Mouse (Mus musculus) hindbrain, embryonic 13.5 days (tissue): Measurements from ENCODE around the gene Ror1. TPM values are rescaled to one million over a fixed set of nuclear protein-coding genes. Genes with fewer than 3 reads are reported as not detected.

ENCODE experiments used
- ATAC-seq: fragments of 200-750 bp; cut with Nextera tagmentation; 2 replicates; pipeline ENCODE4 v1.8.0; 2017; ENCODE audit warnings: moderate TSS enrichment; ENCODE audit not compliant: low FRiP score
- H3K27ac ChIP-seq: fragments of 300-500 bp; sonication (generic); 2 replicates; pipeline ENCODE4 v1.5.1; 2015; ENCODE audit warnings: inconsistent platforms, mild to moderate bottlenecking, moderate library complexity
- H3K27me3 ChIP-seq: fragments of 300-500 bp; sonication (generic); 2 replicates; pipeline ENCODE4 v1.6.1; 2015; ENCODE audit warnings: mild to moderate bottlenecking, inconsistent platforms
- H3K36me3 ChIP-seq: fragments of 300-500 bp; sonication (generic); 2 replicates; pipeline ENCODE4 v1.6.1; 2015; ENCODE audit warnings: mild to moderate bottlenecking, inconsistent platforms
- H3K4me1 ChIP-seq: fragments of 300-500 bp; sonication (generic); replicated peaks from 2 replicates; pipeline ENCODE4 v1.6.1; 2015; ENCODE audit warnings: inconsistent platforms
- H3K4me2 ChIP-seq: fragments of 300-500 bp; sonication (generic); 2 replicates; pipeline ENCODE4 v1.6.1; 2015; ENCODE audit warnings: inconsistent platforms, mild to moderate bottlenecking, moderate library complexity
- H3K4me3 ChIP-seq: fragments of 300-500 bp; sonication (generic); 2 replicates; pipeline ENCODE4 v1.5.1; 2015; ENCODE audit warnings: mild to moderate bottlenecking, inconsistent platforms
- H3K9ac ChIP-seq: fragments of 300-500 bp; sonication (generic); 2 replicates; pipeline ENCODE4 v1.6.1; 2015; ENCODE audit warnings: mild to moderate bottlenecking, inconsistent platforms
- H3K9me3 ChIP-seq: fragments of 300-500 bp; sonication (generic); 2 replicates; pipeline ENCODE4 v1.6.1; 2016; ENCODE audit warnings: inconsistent platforms
- WGBS: fragments of 180-500 bp; shearing (Covaris S2); methylation state at CpG from one replicate; pipeline ENCODE4 v1.1.7; 2015; 5-methylcytosine and 5-hydroxymethylcytosine counted together
- polyA plus RNA-seq: library from polyadenylated mRNA; unstranded; fragments of >200 nt; fragmentation: Nextera tagmentation; extraction: Ambion mirVana; gene quantifications from 2 replicates; pipeline ENCODE4 v1.2.1, GENCODE M21; 2015

The Ror1 gene
- polyA plus RNA-seq, 1 experiment from 2014 or later = 1.9 TPM

DNA sequence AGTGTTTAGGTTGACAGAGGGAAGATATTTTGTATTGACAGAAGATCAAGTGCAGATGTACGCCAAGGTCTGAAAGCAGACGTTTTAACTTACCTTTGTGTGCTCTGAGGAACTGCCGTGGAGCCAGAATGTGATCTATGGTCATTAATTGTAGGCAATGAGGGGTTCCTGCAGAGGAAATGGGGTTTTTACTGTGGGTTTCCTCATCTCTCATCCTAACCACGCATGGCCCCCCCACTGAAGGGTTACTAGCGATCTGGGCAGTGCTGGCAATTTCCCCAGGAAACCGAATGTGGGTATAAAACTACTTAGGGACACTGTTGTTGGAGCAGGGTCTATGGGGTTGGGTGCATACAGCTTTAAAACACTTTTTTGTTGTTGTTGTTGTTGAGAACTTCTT, 25.5 kb upstream of the Ror1 start:
- no peak overlapping the region for H3K4me3 ChIP-seq
- no peak overlapping the region for H3K27ac ChIP-seq
- ATAC-seq = no peak
- no peaks in the 10 kb centered on the region for H3K4me1 ChIP-seq
- H3K27me3 ChIP-seq = no peaks in the 10 kb centered on the region
- H3K9ac ChIP-seq = no peak overlapping the region
- no peaks in the 10 kb centered on the region for H3K9me3 ChIP-seq
- WGBS = 80% methylated on average over 6 of the region's 6 CpGs
- H3K4me2 ChIP-seq = no peak overlapping the region
- H3K36me3 ChIP-seq = no peaks in the 10 kb centered on the region

DNA sequence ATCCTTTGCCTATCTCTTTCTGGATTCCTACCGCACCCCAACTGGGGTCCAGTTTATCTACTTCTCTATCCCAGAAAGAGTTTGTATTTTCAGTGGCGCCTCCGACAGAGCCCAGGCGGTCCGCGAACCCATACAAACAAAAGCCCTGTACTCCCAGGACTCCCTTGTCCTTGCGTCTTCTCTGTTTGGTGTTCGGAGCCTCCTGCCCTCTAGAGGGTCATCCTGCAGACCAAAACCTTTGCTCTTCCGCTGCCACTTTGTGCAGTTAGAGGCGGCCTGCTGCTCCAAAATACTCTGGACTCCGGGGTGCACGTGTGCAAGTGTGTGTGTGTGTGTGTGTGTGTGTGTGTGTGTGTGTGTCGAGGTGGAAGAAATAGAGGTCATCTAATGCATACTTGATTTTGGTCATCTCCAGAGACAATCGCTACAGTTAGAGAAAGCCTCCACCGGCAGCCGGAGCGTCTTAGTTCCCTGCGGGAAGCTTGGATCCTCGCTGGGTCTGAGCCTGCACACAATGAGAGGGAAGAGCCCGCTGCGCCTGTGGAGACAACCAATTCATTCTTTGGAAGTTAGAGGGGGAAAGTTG, 1.1 kb downstream of the Ror1 start:
- Histone ChIP-seq H3K36me3 (no peaks in the 10 kb centered on the region), H3K4me3 (peak overlapping the region; percentile 54), H3K4me1 (peaks cover 18% of the 10 kb centered on the region), H3K4me2 (peak overlapping the region; percentile 91), H3K9me3 (no peaks in the 10 kb centered on the region), H3K27ac (no peak overlapping the region), H3K9ac (peak overlapping the region; percentile 75), H3K27me3 (peaks cover 29% of the 10 kb centered on the region)
- WGBS = 0% methylated on average over 21 of the region's 21 CpGs
- no peak for ATAC-seq

DNA sequence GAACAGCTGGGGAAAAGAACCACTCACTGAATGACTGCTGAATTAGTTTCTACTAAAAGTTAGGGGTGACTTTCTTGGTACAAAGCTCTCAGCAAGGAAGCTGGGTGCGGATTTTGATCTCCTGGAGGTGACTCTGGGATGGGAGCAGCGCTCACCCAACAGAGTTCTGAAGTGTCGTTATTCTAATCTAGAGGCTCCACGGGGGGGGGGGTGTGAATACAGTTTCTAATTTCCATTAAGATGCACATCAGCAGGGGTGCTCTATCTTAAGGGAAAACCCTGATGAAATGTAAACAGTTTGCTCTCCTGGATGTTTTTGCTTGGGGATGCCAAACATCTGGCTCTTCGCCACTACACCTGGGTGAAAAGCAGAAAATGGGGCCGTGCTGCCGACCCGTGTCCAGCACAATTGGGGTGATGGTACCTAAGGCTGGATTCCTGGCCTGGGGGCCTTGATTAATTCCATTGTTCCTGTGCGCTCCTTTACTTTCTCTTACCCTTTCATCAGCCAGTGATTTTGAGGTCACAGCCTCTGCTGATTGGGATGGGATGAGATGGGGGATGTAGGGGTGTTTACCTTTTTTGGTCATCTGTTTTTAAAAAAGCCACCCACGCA, 1.9 kb downstream of the Ror1 start:
- 12% methylated on average over 10 of the region's 10 CpGs for WGBS
- peak overlapping the region; percentile 91 for H3K4me2 ChIP-seq
- H3K9me3 ChIP-seq = no peaks in the 10 kb centered on the region

DNA sequence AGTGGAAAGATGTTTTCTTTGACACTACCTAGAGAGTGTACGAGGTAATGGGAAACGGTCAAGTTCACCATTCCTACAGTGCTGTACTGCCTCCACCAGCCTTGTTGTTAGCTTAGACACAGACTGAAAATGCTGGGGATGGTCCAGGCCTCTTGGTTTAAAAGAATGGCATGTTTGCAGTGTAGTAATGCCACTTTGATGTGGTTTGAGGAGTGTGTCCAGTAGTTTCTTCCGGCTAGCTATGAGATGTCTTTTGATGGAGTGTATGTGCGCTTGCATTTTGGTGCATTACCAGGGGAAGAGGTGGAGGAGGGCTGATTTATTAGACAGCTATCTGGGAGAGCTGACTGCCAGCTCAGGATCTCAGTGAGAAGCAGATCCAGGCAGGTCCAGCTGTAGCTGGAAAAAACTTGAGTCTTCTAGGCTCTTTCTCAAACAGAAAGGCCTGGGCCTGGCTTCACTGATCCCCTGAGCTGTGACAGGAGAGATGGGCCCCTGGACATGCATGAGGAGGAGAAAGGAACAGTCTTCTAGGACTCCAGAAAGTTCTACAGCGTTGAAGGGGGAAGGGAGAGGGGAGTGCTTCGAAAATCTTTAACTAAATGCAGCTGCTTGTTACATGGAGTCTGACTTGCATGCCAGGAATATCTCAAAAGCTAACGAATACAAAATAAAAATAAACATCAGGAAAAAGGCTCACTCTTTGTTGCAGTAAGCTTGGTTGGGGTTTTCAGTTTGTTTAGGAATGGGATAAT, 5.7 kb downstream of the Ror1 start:
- no peak for ATAC-seq
- Histone ChIP-seq H3K9ac (no peak overlapping the region), H3K27me3 (peaks cover 23% of the 10 kb centered on the region), H3K4me2 (no peak overlapping the region), H3K36me3 (no peaks in the 10 kb centered on the region), H3K9me3 (no peaks in the 10 kb centered on the region), H3K4me1 (peaks cover 18% of the 10 kb centered on the region), H3K4me3 (no peak overlapping the region), H3K27ac (no peak overlapping the region)
- 79% methylated on average over 7 of the region's 7 CpGs for WGBS

More for the DNA sequence above, 1.9 kb downstream of the Ror1 start:
- Histone ChIP-seq H3K36me3 (no peaks in the 10 kb centered on the region), H3K27me3 (peaks cover 29% of the 10 kb centered on the region), H3K9ac (no peak overlapping the region), H3K27ac (no peak overlapping the region), H3K4me1 (peaks cover 18% of the 10 kb centered on the region), H3K4me3 (peak overlapping the region; percentile 54)
- no peak for ATAC-seq

DNA sequence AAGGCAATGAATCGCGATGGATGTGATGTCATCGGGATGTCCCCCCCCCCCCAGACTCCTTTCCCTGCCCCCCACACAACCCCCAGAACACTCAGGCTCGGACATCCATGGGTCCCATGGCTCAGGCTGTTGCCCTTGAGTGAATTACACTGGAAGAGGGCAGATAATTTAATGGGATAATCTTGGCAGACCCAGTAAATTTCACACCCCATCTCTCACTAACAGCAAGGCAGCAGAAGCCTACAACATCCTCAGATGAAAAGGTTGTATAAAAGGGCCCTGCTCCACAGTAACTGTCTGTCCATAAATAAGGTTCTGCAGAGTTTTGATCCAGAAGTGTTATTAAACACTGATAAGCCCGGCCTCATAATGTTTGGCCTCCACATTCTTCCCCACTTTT, 6.3 kb downstream of the Ror1 start:
- Histone ChIP-seq H3K4me3 (no peak overlapping the region), H3K9me3 (no peaks in the 10 kb centered on the region), H3K4me1 (peaks cover 12% of the 10 kb centered on the region), H3K4me2 (no peak overlapping the region), H3K27me3 (peaks cover 20% of the 10 kb centered on the region), H3K27ac (no peak overlapping the region), H3K36me3 (no peaks in the 10 kb centered on the region), H3K9ac (no peak overlapping the region)
- 80% methylated on average over 5 of the region's 5 CpGs for WGBS
- ATAC-seq = no peak

DNA sequence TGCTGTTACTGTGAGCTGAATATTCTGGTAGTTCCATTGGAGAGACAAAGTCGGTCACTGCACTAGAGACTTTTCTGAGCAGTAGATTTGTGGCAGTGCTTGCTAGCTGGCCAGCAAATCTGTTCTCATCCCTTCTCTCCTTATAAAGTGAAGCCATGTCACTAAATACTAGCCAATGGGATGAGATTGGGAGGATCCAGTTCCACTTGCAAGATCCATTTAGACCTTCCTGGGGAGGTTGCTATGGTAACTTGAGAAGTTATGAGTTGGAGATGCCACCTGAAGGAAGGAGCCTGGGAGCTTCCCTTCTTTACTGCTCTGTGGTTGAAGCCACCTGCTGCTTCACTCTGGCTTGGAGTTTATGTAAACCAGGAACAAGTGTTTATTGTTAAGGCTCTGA, 8.7 kb downstream of the Ror1 start:
- 81% methylated on average over 1 of the region's 1 CpGs for WGBS

DNA sequence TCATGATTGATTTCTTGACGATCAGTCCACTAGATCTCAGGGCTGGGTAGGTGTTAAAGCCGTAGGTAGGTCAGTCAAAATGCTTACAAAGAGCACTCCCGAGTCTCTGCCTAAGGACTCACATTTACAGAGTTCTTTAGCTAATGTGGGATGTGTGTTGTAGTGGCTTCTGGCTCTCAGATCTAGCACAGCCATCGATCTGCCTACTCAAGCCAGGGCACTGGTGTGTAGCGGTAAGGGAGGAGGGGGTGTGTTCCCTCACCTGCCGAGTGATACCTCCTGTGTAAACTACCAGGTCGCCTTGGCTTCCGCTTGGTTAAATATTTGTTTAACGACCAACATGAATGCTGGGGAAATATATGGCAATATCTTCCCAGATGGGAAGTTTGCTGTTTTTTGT, 12.0 kb downstream of the Ror1 start:
- 89% methylated on average over 9 of the region's 9 CpGs for WGBS
- no peak overlapping the region for H3K9ac ChIP-seq
- H3K4me2 ChIP-seq = no peak overlapping the region
- ATAC-seq = no peak
- H3K36me3 ChIP-seq = no peaks in the 10 kb centered on the region
- H3K27ac ChIP-seq = no peak overlapping the region
- H3K4me1 ChIP-seq = no peaks in the 10 kb centered on the region
- no peaks in the 10 kb centered on the region for H3K27me3 ChIP-seq
- no peak overlapping the region for H3K4me3 ChIP-seq
- H3K9me3 ChIP-seq = no peaks in the 10 kb centered on the region

More for the DNA sequence above, 8.7 kb downstream of the Ror1 start:
- H3K4me2 ChIP-seq = no peak overlapping the region
- ATAC-seq = no peak
- H3K9ac ChIP-seq = no peak overlapping the region
- no peak overlapping the region for H3K27ac ChIP-seq
- H3K36me3 ChIP-seq = no peaks in the 10 kb centered on the region
- H3K27me3 ChIP-seq = no peaks in the 10 kb centered on the region
- no peak overlapping the region for H3K4me3 ChIP-seq
- no peaks in the 10 kb centered on the region for H3K9me3 ChIP-seq
- no peaks in the 10 kb centered on the region for H3K4me1 ChIP-seq

DNA sequence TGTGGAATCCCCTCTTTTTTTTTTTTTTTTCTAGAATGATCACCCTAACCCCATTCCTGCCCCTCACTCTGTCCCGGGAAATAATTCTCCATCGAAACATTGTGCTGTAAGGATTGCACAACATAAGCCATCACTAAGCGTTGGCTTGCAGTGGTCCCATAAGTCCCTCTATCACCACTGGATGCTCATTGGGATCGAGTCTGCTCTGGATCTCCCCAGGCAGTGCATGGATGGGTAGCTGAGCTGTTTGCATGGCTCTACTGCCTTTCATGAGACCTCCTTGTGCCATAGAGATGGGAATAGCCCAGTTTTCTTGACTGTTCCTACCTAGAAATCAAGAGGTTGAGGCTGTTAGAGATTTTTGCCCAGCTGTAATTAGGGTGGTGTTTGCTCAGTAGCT, 13.0 kb downstream of the Ror1 start:
- WGBS = 96% methylated on average over 4 of the region's 4 CpGs

DNA sequence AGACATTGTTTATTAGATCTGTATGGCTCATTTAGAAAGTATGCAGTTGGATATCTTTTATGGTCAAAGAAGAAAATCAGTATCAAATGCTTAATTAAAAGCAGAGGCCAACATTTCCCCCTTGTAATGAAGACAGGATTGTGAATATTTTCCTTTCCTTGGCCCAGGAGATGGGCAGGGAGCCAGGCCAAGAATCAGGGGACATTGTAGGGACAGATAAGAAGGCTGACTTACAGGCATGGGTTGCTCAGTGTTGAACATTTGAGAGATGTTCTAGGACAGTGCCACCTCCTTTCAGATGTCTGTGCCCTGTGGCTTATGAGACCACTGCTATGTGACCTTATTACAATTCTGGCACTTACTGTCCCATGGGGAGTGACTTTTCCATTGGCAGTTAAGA, 18.6 kb downstream of the Ror1 start:
- Histone ChIP-seq H3K27ac (no peak overlapping the region), H3K4me3 (no peak overlapping the region), H3K36me3 (no peaks in the 10 kb centered on the region), H3K4me1 (no peaks in the 10 kb centered on the region), H3K4me2 (no peak overlapping the region), H3K9me3 (no peaks in the 10 kb centered on the region), H3K9ac (no peak overlapping the region), H3K27me3 (no peaks in the 10 kb centered on the region)
- no peak for ATAC-seq

More for the DNA sequence above, 13.0 kb downstream of the Ror1 start:
- H3K9me3 ChIP-seq = no peaks in the 10 kb centered on the region
- H3K27me3 ChIP-seq = no peaks in the 10 kb centered on the region
- no peak overlapping the region for H3K9ac ChIP-seq
- no peaks in the 10 kb centered on the region for H3K36me3 ChIP-seq
- no peak overlapping the region for H3K4me2 ChIP-seq
- H3K27ac ChIP-seq = no peak overlapping the region
- ATAC-seq = no peak
- H3K4me1 ChIP-seq = no peaks in the 10 kb centered on the region
- no peak overlapping the region for H3K4me3 ChIP-seq

DNA sequence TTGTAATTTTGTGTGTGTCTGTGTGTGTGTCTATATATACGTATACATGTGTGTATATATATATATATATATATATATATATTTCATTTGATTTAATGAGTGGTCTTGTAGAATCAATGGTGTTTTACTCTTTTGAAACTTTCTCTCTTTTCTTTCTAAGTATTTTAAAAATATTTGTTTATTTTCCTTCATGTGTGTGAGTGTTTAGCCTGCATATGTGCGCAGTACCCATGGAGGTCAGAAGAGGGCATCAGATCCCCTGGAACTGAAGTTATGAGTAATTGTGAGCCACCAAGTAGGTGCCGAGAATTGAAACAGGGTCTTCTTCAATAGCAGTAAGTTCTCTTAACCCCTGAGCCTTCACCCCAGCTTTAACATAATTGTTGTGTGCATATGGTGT, 20.8 kb downstream of the Ror1 start:
- H3K4me1 ChIP-seq = no peaks in the 10 kb centered on the region

DNA sequence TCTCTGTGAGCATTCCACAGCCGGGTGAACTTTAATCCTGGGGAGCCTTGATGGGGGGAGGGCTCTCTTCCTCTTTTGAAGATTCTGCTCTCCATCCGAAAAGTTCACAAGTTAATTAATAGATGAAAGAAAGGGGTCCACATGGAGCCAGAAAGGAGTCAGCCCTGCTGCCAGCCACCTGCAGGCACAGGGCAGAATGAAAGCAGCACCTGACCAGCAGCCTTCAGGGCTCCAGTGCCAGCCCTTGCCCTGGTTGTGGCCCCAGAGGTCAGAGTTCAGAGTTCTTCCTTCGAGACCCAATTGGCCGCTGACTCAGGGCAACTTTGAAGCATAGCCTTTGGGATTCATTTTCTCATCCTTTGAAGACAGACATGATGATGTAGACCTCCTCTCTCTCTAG, 23.1 kb downstream of the Ror1 start:
- WGBS = 35% methylated on average over 4 of the region's 4 CpGs

More for the DNA sequence above, 20.8 kb downstream of the Ror1 start:
- no peak overlapping the region for H3K4me3 ChIP-seq
- no peak for ATAC-seq
- no peaks in the 10 kb centered on the region for H3K27me3 ChIP-seq
- H3K4me2 ChIP-seq = no peak overlapping the region
- H3K9ac ChIP-seq = no peak overlapping the region
- no peaks in the 10 kb centered on the region for H3K9me3 ChIP-seq
- no peaks in the 10 kb centered on the region for H3K36me3 ChIP-seq
- 95% methylated on average over 3 of the region's 3 CpGs for WGBS
- H3K27ac ChIP-seq = no peak overlapping the region

DNA sequence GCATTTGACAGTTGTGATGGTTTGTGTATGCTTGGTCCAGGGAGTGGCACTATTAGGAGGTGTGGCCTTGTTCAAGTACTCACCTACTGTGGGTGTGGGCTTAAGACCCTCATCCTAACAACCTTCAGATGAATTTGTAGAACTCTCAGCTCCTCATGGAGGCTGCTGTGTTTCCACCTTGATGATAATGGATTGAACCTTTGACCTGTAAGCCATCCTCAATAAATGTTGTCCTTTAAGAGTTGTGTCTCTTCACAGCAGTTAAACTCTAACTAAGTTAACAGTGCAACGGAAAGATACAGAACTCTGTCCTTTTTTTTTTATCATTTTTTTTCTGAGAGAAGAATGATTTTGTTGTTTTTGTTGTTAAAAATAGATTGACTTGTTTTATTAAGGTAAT, 23.8 kb downstream of the Ror1 start:
- 92% methylated on average over 1 of the region's 1 CpGs for WGBS
- H3K27me3 ChIP-seq = no peaks in the 10 kb centered on the region
- no peak overlapping the region for H3K27ac ChIP-seq

More for the DNA sequence above, 23.1 kb downstream of the Ror1 start:
- Histone ChIP-seq H3K4me2 (no peak overlapping the region), H3K27me3 (no peaks in the 10 kb centered on the region), H3K4me1 (no peaks in the 10 kb centered on the region), H3K9ac (no peak overlapping the region), H3K4me3 (no peak overlapping the region), H3K27ac (no peak overlapping the region), H3K36me3 (no peaks in the 10 kb centered on the region), H3K9me3 (no peaks in the 10 kb centered on the region)
- ATAC-seq = no peak

DNA sequence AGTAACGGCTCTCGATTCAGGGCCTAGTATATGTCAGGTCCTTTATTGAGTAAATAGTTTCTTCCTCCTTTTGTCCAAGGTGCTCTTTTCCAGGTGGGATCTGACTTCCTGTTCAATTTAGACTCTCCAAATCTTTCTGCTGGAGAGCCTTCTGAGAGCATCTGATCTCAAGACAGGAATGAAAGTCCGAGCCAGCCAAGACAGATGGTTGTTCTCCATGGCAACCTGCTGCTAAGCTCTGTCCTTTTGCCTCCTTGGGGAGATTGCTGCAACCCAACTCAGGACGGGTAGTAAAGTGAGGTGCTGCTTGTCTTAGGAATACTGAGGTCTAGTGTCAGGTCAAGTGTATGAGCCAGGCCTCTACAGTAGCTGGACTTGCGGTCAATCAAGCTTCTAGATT, 25.0 kb downstream of the Ror1 start:
- Histone ChIP-seq H3K36me3 (no peaks in the 10 kb centered on the region), H3K4me2 (no peak overlapping the region), H3K9me3 (no peaks in the 10 kb centered on the region), H3K27me3 (no peaks in the 10 kb centered on the region), H3K27ac (no peak overlapping the region), H3K4me3 (no peak overlapping the region), H3K9ac (no peak overlapping the region), H3K4me1 (no peaks in the 10 kb centered on the region)
- ATAC-seq = no peak
- WGBS = 82% methylated on average over 5 of the region's 5 CpGs

More for the DNA sequence above, 23.8 kb downstream of the Ror1 start:
- no peak overlapping the region for H3K4me2 ChIP-seq
- H3K9ac ChIP-seq = no peak overlapping the region
- no peak overlapping the region for H3K4me3 ChIP-seq
- no peaks in the 10 kb centered on the region for H3K36me3 ChIP-seq
- no peak for ATAC-seq
- H3K4me1 ChIP-seq = no peaks in the 10 kb centered on the region
- H3K9me3 ChIP-seq = no peaks in the 10 kb centered on the region
